Mouse (Mus musculus) stomach, postnatal 0 days (tissue): ENCODE data around the gene Clrn2.

Experiments used
- CTCF ChIP-seq: IDR thresholded peaks from 2 replicates; pipeline ENCODE4 v1.5.1; 2016; ENCODE audit warnings: antibody characterized with exemption, low read depth, mild to moderate bottlenecking, moderate library complexity
- EP300 ChIP-seq: optimal IDR thresholded peaks from 2 replicates; pipeline ENCODE3; 2016; ENCODE audit warnings: antibody characterized with exemption

GRCm38 (mm10) chr5:45473521-45473920 is 20.0 kb downstream of the Clrn2 start:
- TF ChIP-seq CTCF (no peak), EP300 (no peak)
